In genomic region chr17:79568401-79568800, GRCm38 (mm10) we compare ENCODE assay signal across 12 mouse cellular contexts. TPM values are rescaled to one million over a fixed set of nuclear protein-coding genes. Genes with fewer than 3 reads are reported as not detected.
DNase-seq lines count a peak whose midpoint lies in the region; ATAC-seq and TF ChIP-seq lines count a peak whose summit lies in the region.
"Had no signal": no experiment of that assay in that cellular context is flagged by ENCODE, and none has a peak within 500 bp of the region (broad histone marks: within the 10 kb centered on the region; RNA-seq: fewer than 3 reads in every experiment).

No protein-coding gene starts in this region.

- no peak overlapping the region for H3K4me2 ChIP-seq in embryonic facial prominence, embryonic 11.5 days (ENCODE audit: low read depth, low read length)
- no peak overlapping the region for H3K4me2 ChIP-seq in kidney, postnatal 0 days (ENCODE audit: low read length)

- peak; percentile 64 for TF ChIP-seq CTCF in kidney, postnatal 0 days (IDR thresholded peaks at IDR 0.05; ENCODE audit: low read depth)

- peak; percentile 35 for DNase-seq in embryonic facial prominence, embryonic 11.5 days (ENCODE audit: low spot score)
- DNase-seq in embryonic facial prominence, embryonic 10.5 days (ENCODE audit: low spot score): no peak
- peak; percentile 84 for DNase-seq in kidney, postnatal 0 days (ENCODE audit: low spot score)
- DNase-seq in kidney, adult 11 months: no peak
- DNase-seq in 3T3-L1 (ENCODE audit: low read depth, low spot score): peak; percentile 74
- peak; percentile 76 for DNase-seq in adipocyte (ENCODE audit: low spot score)
- no peak for DNase-seq in testis, postnatal 14 days (ENCODE audit: low spot score)
- no peak for DNase-seq in heart, adult 9 months (ENCODE audit: low spot score in 2 of 2)
- DNase-seq: kidney, postnatal 25 days; left cerebral cortex, postnatal 4 days; thymus, postnatal 14 days had no signal

- ATAC-seq in embryonic facial prominence, embryonic 11.5 days (replicated peaks; ENCODE audit: insufficient number of reproducible peaks, low FRiP score, low TSS enrichment, low read depth): no peak
- ATAC-seq in kidney, postnatal 0 days (replicated peaks; ENCODE audit: low FRiP score, low read depth): no peak

- no peaks in the 10 kb centered on the region for H3K36me3 ChIP-seq in embryonic facial prominence, embryonic 11.5 days (replicated peaks; ENCODE audit: control insufficient read depth, insufficient read depth, low read depth, low read length)
- H3K36me3 ChIP-seq in embryonic facial prominence, embryonic 10.5 days (replicated peaks): no peaks in the 10 kb centered on the region
- no peaks in the 10 kb centered on the region for H3K36me3 ChIP-seq in kidney, postnatal 0 days (ENCODE audit: insufficient read depth, low read length)

- no peaks in the 10 kb centered on the region for H3K27me3 ChIP-seq in embryonic facial prominence, embryonic 11.5 days (ENCODE audit: control insufficient read depth, insufficient read depth, low read length)
- H3K27me3 ChIP-seq in embryonic facial prominence, embryonic 10.5 days (replicated peaks; ENCODE audit: low read depth, poor library complexity, severe bottlenecking): no peaks in the 10 kb centered on the region
- H3K27me3 ChIP-seq in kidney, postnatal 0 days (ENCODE audit: insufficient read depth, low read length): no peaks in the 10 kb centered on the region

- H3K27ac ChIP-seq in embryonic facial prominence, embryonic 11.5 days (replicated peaks; ENCODE audit: low read depth, low read length): no peak overlapping the region
- no peak overlapping the region for H3K27ac ChIP-seq in embryonic facial prominence, embryonic 10.5 days (replicated peaks)
- no peak overlapping the region for H3K27ac ChIP-seq in kidney, postnatal 0 days
- H3K27ac ChIP-seq: macrophage had no signal

- H3K9ac ChIP-seq in embryonic facial prominence, embryonic 11.5 days (replicated peaks; ENCODE audit: low read length): no peak overlapping the region
- H3K9ac ChIP-seq in kidney, postnatal 0 days (ENCODE audit: low read depth, low read length): no peak overlapping the region

- H3K4me3 ChIP-seq in embryonic facial prominence, embryonic 11.5 days (ENCODE audit: low read depth, low read length): no peak overlapping the region
- no peak overlapping the region for H3K4me3 ChIP-seq in embryonic facial prominence, embryonic 10.5 days
- no peak overlapping the region for H3K4me3 ChIP-seq in kidney, postnatal 0 days (replicated peaks; ENCODE audit: low read depth, low read length)

- WGBS in embryonic facial prominence, embryonic 11.5 days: 87% methylated on average over 1 of the region's 1 CpGs
- WGBS in embryonic facial prominence, embryonic 10.5 days: 89% methylated on average over 1 of the region's 1 CpGs
- WGBS in kidney, postnatal 0 days: 88% methylated on average over 1 of the region's 1 CpGs

- H3K4me1 ChIP-seq in embryonic facial prominence, embryonic 11.5 days (ENCODE audit: control insufficient read depth, insufficient read depth, low read length): peaks cover 2% of the 10 kb centered on the region
- H3K4me1 ChIP-seq in embryonic facial prominence, embryonic 10.5 days: peaks cover 25% of the 10 kb centered on the region
- H3K4me1 ChIP-seq in kidney, postnatal 0 days (replicated peaks; ENCODE audit: insufficient read depth, low read length): no peaks in the 10 kb centered on the region

- no peaks in the 10 kb centered on the region for H3K9me3 ChIP-seq in embryonic facial prominence, embryonic 11.5 days (replicated peaks; ENCODE audit: control insufficient read depth, low read length)
- no peaks in the 10 kb centered on the region for H3K9me3 ChIP-seq in embryonic facial prominence, embryonic 10.5 days
- no peaks in the 10 kb centered on the region for H3K9me3 ChIP-seq in kidney, postnatal 0 days (replicated peaks; ENCODE audit: low read length)

RNA-seq across cellular contexts. Expression of gene Rmdn2, which starts 43.3 kb away (rescaled TPM):
- 9.5 and 9.7 TPM in 2 replicates for polyA plus RNA-seq in embryonic facial prominence, embryonic 11.5 days (2014; fragmentation: Nextera tagmentation; extraction: Ambion mirVana)
- 6.4 and 7.0 TPM in 2 replicates for polyA plus RNA-seq in embryonic facial prominence, embryonic 10.5 days (2016; fragmentation: Nextera tagmentation; extraction: Ambion mirVana)
- polyA plus RNA-seq in kidney, postnatal 0 days (2015; fragmentation: Nextera tagmentation; extraction: Ambion mirVana): 12.1 and 15.2 TPM in 2 replicates

Comparison
In these comparisons a context has a peak if more than half of its experiments do, and no peak if none do; other contexts are left out.
1. DNase-seq: peak in embryonic facial prominence, embryonic 11.5 days (single experiment), kidney, postnatal 0 days (single experiment), 3T3-L1 (single experiment) and adipocyte (single experiment); none in embryonic facial prominence, embryonic 10.5 days (single experiment), kidney, adult 11 months (single experiment), testis, postnatal 14 days (single experiment) and heart, adult 9 months (0 of 2).